Mouse (Mus musculus): Measurements from ENCODE around the gene Gltp. TPM values are rescaled to one million over a fixed set of nuclear protein-coding genes. Genes with fewer than 3 reads are reported as not detected.

Gltp gene
- total and polyA plus RNA-seq, 2 experiments from 2014 or later = 51.0 to 55.0 TPM

DNA sequence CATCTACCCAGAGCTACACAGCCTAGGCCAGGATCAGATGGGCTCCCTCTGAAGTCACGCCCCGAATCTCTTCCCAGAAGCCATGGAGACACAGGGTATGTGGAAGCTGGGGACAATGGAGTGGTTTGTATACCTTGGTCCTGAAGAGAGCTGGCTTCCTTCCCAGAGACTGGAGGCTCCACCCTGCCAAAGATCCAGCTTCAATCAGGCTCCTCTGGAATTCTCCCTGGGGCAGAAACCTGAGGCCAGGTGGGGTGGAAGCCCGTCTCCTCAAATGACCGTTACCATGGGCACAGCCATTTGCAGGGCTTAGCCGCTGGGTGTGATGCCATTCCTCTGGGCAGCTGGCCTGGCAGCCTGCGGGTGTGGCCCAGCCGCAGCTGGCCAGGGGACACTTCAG, 26.0 kb downstream of the Gltp start:
- H3K9ac ChIP-seq (replicated peaks; ENCODE audit: low read length) = no peak overlapping the region

GRCm38 (mm10) chr5:114664139-114664538, 26.6 kb downstream of the Gltp start:
- ATAC-seq (no peak), DNase-seq (ENCODE audit: low spot score) (no peak)
- no peak overlapping the region for H3K4me3 ChIP-seq (ENCODE audit: low read length)
- no peak overlapping the region for H3K27ac ChIP-seq
- no peak overlapping the region for H3K4me2 ChIP-seq (ENCODE audit: low read depth, low read length)
- H3K9me3 ChIP-seq (ENCODE audit: low read length) = no peaks in the 10 kb centered on the region
- no peaks in the 10 kb centered on the region for H3K36me3 ChIP-seq (ENCODE audit: insufficient read depth, low read length)
- H3K4me1 ChIP-seq (ENCODE audit: insufficient read depth, low read length) = no peaks in the 10 kb centered on the region
- H3K9ac ChIP-seq (replicated peaks; ENCODE audit: low read length) = no peak overlapping the region
- 0 out of 2 replicates have a peak, but pooled peaks cover 3% of the 10 kb centered on the region for H3K27me3 ChIP-seq (ENCODE audit: insufficient read depth, low read length)
- TF ChIP-seq CTCF (IDR thresholded peaks at IDR 0.05; ENCODE audit: low read depth) = no peak
- 79% methylated on average over 4 of the region's 4 CpGs for WGBS

More for the DNA sequence above, 26.0 kb downstream of the Gltp start:
- Histone ChIP-seq H3K27me3 (ENCODE audit: insufficient read depth, low read length) (no peaks in the 10 kb centered on the region), H3K4me2 (ENCODE audit: low read depth, low read length) (no peak overlapping the region), H3K4me3 (ENCODE audit: low read length) (no peak overlapping the region), H3K36me3 (ENCODE audit: insufficient read depth, low read length) (no peaks in the 10 kb centered on the region), H3K4me1 (ENCODE audit: insufficient read depth, low read length) (no peaks in the 10 kb centered on the region), H3K9me3 (ENCODE audit: low read length) (no peaks in the 10 kb centered on the region), H3K27ac (no peak overlapping the region)
- 59% methylated on average over 7 of the region's 7 CpGs for WGBS
- ATAC-seq = no peak
- no peak for TF ChIP-seq CTCF (IDR thresholded peaks at IDR 0.05; ENCODE audit: low read depth)
- no peak for DNase-seq (ENCODE audit: low spot score)

- H3K4me1 ChIP-seq (ENCODE audit: insufficient read depth, low read length) = peaks cover 8% of the 10 kb centered on the region; the same call in 1 of the 2 replicates
- no peak for ATAC-seq
- H3K4me2 ChIP-seq (ENCODE audit: low read depth, low read length) = no peak overlapping the region
- 76% methylated on average over 6 of the region's 6 CpGs for WGBS
- H3K9ac ChIP-seq (replicated peaks; ENCODE audit: low read length) = no peak overlapping the region
- TF ChIP-seq CTCF (IDR thresholded peaks at IDR 0.05; ENCODE audit: low read depth) = no peak
- peaks cover 14% of the 10 kb centered on the region; the same call in 1 of the 2 replicates for H3K27me3 ChIP-seq (ENCODE audit: insufficient read depth, low read length)
- no peak for DNase-seq (ENCODE audit: low spot score)
- no peaks in the 10 kb centered on the region for H3K9me3 ChIP-seq (ENCODE audit: low read length)
- H3K36me3 ChIP-seq (ENCODE audit: insufficient read depth, low read length) = no peaks in the 10 kb centered on the region
- no peak overlapping the region for H3K27ac ChIP-seq
- H3K4me3 ChIP-seq (ENCODE audit: low read length) = no peak overlapping the region
These were observed 29.8 kb downstream of the Gltp start for GRCm38 (mm10) chr5:114661029-114661428.

DNA sequence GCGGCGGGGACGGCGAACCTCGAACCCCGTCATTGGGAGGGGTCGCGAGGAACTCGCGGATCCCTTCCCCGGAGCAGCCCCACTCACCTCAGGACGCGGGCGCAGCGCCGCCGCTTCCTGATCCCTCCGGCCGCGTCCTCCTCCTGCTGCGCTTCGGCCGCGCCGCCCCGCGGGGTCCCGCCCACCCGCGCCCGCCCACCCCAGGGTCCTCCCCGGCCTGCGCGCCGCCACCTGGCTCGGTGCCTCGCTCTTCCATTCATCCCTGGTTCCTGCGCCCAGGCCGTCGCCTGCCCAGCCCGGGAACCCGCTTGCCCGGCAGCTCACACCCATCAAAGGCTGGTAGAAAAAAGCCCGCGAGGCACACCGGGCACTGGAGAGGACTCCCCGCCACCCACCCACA, 32.5 kb downstream of the Gltp start, which contains the start of gene Trpv4:
Gene Trpv4, minus strand, starts transcription at position 167 of the 400 bp plus-strand sequence.
- no peaks in the 10 kb centered on the region for H3K36me3 ChIP-seq (ENCODE audit: insufficient read depth, low read length)
- peaks cover 8% of the 10 kb centered on the region; the same call in 1 of the 2 replicates for H3K4me1 ChIP-seq (ENCODE audit: insufficient read depth, low read length)
- TF ChIP-seq CTCF (IDR thresholded peaks at IDR 0.05; ENCODE audit: low read depth) = no peak
- H3K9me3 ChIP-seq (ENCODE audit: low read length) = no peaks in the 10 kb centered on the region
- peaks cover 14% of the 10 kb centered on the region; the same call in 1 of the 2 replicates for H3K27me3 ChIP-seq (ENCODE audit: insufficient read depth, low read length)
- H3K9ac ChIP-seq (replicated peaks; ENCODE audit: low read length) = peak within 1 kb of the TSS; percentile 41; the same call in 1 of the 2 replicates
- H3K4me2 ChIP-seq (ENCODE audit: low read depth, low read length) = peak within 1 kb of the TSS; percentile 81
- peak within 1 kb of the TSS; percentile 40 for H3K4me3 ChIP-seq (ENCODE audit: low read length)
- ATAC-seq = 0 out of 2 replicates have a peak, but pooled peaks have one; percentile 8
- DNase-seq (ENCODE audit: low spot score) = no peak
- WGBS = 2% methylated on average over 35 of the region's 47 CpGs
- no peak within 1 kb of the TSS for H3K27ac ChIP-seq

DNA sequence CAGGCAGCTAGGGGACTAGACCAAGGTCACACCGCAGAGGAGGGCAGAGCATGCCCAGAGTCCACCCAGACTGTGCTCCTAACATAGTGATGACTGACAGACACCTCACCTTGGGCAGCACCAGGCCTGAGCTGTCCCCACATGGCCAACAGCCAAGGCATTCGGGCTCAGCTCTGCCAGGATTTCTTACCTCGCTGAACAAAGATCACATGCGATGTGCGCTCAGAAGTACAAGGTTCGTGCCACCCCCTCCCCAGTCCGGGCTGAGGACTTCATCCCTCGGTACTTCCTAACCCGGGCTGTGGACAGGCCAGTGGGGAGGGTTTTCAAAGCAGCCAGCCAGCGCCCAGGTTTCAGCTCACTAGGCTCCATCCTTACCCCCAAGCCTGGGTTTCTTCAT, 33.4 kb downstream of the Gltp start:
- ATAC-seq (no peak), DNase-seq (ENCODE audit: low spot score) (no peak)
- Histone ChIP-seq H3K4me3 (ENCODE audit: low read length) (no peak overlapping the region), H3K9me3 (ENCODE audit: low read length) (no peaks in the 10 kb centered on the region), H3K27ac (no peak overlapping the region), H3K9ac (replicated peaks; ENCODE audit: low read length) (no peak overlapping the region), H3K36me3 (ENCODE audit: insufficient read depth, low read length) (no peaks in the 10 kb centered on the region), H3K4me2 (ENCODE audit: low read depth, low read length) (peak overlapping the region; percentile 81; the same call in 1 of the 2 replicates), H3K4me1 (ENCODE audit: insufficient read depth, low read length) (peaks cover 8% of the 10 kb centered on the region; the same call in 1 of the 2 replicates), H3K27me3 (ENCODE audit: insufficient read depth, low read length) (peaks cover 14% of the 10 kb centered on the region; the same call in 1 of the 2 replicates)
- WGBS = 26% methylated on average over 10 of the region's 10 CpGs
- TF ChIP-seq CTCF (IDR thresholded peaks at IDR 0.05; ENCODE audit: low read depth) = no peak

DNA sequence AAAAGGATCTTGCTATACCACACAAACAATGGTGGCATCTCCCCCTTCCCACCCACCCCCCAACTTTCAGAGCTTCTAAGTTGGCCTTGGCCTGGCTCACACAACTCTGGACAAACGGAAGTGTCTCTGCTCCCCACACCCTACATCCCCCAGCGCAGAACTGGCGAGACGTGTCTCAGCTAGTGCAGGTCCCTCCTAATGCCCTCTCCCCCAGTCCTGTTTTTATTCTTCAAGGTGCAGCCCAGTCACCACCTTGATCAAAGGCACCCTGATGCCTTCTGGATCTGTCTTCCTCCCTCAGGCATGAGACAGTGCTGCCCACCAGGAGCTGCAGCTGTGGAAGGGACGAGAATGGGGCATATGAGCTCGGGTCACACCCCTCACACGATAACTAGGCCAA, 34.5 kb downstream of the Gltp start:
- peaks cover 8% of the 10 kb centered on the region; the same call in 1 of the 2 replicates for H3K4me1 ChIP-seq (ENCODE audit: insufficient read depth, low read length)
- 84% methylated on average over 7 of the region's 7 CpGs for WGBS
- peaks cover 14% of the 10 kb centered on the region; the same call in 1 of the 2 replicates for H3K27me3 ChIP-seq (ENCODE audit: insufficient read depth, low read length)
- DNase-seq (ENCODE audit: low spot score) (no peak), ATAC-seq (no peak)
- H3K9me3 ChIP-seq (ENCODE audit: low read length) = no peaks in the 10 kb centered on the region
- no peak overlapping the region for H3K4me2 ChIP-seq (ENCODE audit: low read depth, low read length)
- H3K36me3 ChIP-seq (ENCODE audit: insufficient read depth, low read length) = no peaks in the 10 kb centered on the region
- H3K9ac ChIP-seq (replicated peaks; ENCODE audit: low read length) = no peak overlapping the region
- no peak for TF ChIP-seq CTCF (IDR thresholded peaks at IDR 0.05; ENCODE audit: low read depth)
- H3K4me3 ChIP-seq (ENCODE audit: low read length) = no peak overlapping the region
- H3K27ac ChIP-seq = no peak overlapping the region

- Histone ChIP-seq H3K27ac (no peak overlapping the region), H3K36me3 (ENCODE audit: insufficient read depth, low read length) (no peaks in the 10 kb centered on the region), H3K4me2 (ENCODE audit: low read depth, low read length) (no peak overlapping the region), H3K4me1 (ENCODE audit: insufficient read depth, low read length) (peaks cover 8% of the 10 kb centered on the region; the same call in 1 of the 2 replicates), H3K27me3 (ENCODE audit: insufficient read depth, low read length) (peaks cover 14% of the 10 kb centered on the region; the same call in 1 of the 2 replicates), H3K9me3 (ENCODE audit: low read length) (no peaks in the 10 kb centered on the region), H3K4me3 (ENCODE audit: low read length) (no peak overlapping the region), H3K9ac (replicated peaks; ENCODE audit: low read length) (no peak overlapping the region)
- WGBS = 85% methylated on average over 5 of the region's 5 CpGs
- TF ChIP-seq CTCF (IDR thresholded peaks at IDR 0.05; ENCODE audit: low read depth) = no peak
- DNase-seq (ENCODE audit: low spot score) (no peak), ATAC-seq (no peak)
These were observed 35.1 kb downstream of the Gltp start for GRCm38 (mm10) chr5:114655721-114656120.
